Mouse (Mus musculus) limb, embryonic 13.5 days (tissue): Measurements from ENCODE around the gene Arhgef18. TPM values are rescaled to one million over a fixed set of nuclear protein-coding genes. Genes with fewer than 3 reads are reported as not detected.

Experiments
- ATAC-seq: fragments of 200-750 bp; cut with Nextera tagmentation; 2 replicates; pipeline ENCODE4 v1.8.0; 2017; ENCODE audit warnings: low read depth, moderate number of reproducible peaks, moderate TSS enrichment; ENCODE audit not compliant: low FRiP score
- H3K27ac ChIP-seq: fragments of 300-500 bp; sonication (generic); 2 replicates; pipeline ENCODE4 v1.5.1; 2015; ENCODE audit warnings: inconsistent platforms, mild to moderate bottlenecking, moderate library complexity
- H3K27me3 ChIP-seq: fragments of 300-500 bp; sonication (generic); 2 replicates; pipeline ENCODE4 v1.6.1; 2015; ENCODE audit warnings: mild to moderate bottlenecking, inconsistent platforms
- H3K36me3 ChIP-seq: fragments of 300-500 bp; sonication (generic); 2 replicates; pipeline ENCODE4 v1.6.1; 2015; ENCODE audit warnings: inconsistent platforms, mild to moderate bottlenecking, moderate library complexity
- H3K4me1 ChIP-seq: fragments of 300-500 bp; sonication (generic); 2 replicates; pipeline ENCODE4 v1.6.1; 2015; ENCODE audit warnings: inconsistent platforms
- H3K4me2 ChIP-seq: fragments of 300-500 bp; sonication (generic); replicated peaks from 2 replicates; pipeline ENCODE4 v1.6.1; 2015; ENCODE audit warnings: inconsistent platforms, mild to moderate bottlenecking, moderate library complexity
- H3K4me3 ChIP-seq: fragments of 300-500 bp; sonication (generic); 2 replicates; pipeline ENCODE4 v1.5.1; 2015; ENCODE audit warnings: moderate library complexity, mild to moderate bottlenecking, inconsistent platforms
- H3K9ac ChIP-seq: fragments of 300-500 bp; sonication (generic); 2 replicates; pipeline ENCODE4 v1.6.1; 2015; ENCODE audit warnings: mild to moderate bottlenecking, inconsistent platforms
- H3K9me3 ChIP-seq: fragments of 300-500 bp; sonication (generic); 2 replicates; pipeline ENCODE4 v1.6.1; 2016; ENCODE audit warnings: inconsistent platforms
- WGBS: fragments of 180-500 bp; shearing (Covaris S2); methylation state at CpG from one replicate; pipeline ENCODE4 v1.1.7; 2015; 5-methylcytosine and 5-hydroxymethylcytosine counted together
- polyA plus RNA-seq: library from polyadenylated mRNA; unstranded; fragments of >200 nt; fragmentation: Nextera tagmentation; extraction: Ambion mirVana; gene quantifications from 2 replicates; pipeline ENCODE4 v1.2.1, GENCODE M21; 2015

Arhgef18 gene
- polyA plus RNA-seq, 1 experiment from 2014 or later: 10.4 TPM

- H3K4me3 ChIP-seq: peak overlapping the region; percentile 53
- H3K9ac ChIP-seq: peak overlapping the region; percentile 71
- peaks cover 12% of the 10 kb centered on the region; the same call in 1 of the 2 replicates for H3K4me1 ChIP-seq
- H3K36me3 ChIP-seq: no peaks in the 10 kb centered on the region
- WGBS: 53% methylated on average over 9 of the region's 9 CpGs
- peak overlapping the region; percentile 73; the same call in 1 of the 2 replicates for H3K27ac ChIP-seq
- H3K9me3 ChIP-seq: no peaks in the 10 kb centered on the region
- H3K4me2 ChIP-seq: peak overlapping the region; percentile 67
- H3K27me3 ChIP-seq: no peaks in the 10 kb centered on the region
- ATAC-seq: no peak
Observed at GRCm38 (mm10) chr8:3467886-3468545, 75.2 kb downstream of the Arhgef18 start.

- 93% methylated on average over 1 of the region's 1 CpGs for WGBS
- no peak overlapping the region for H3K4me2 ChIP-seq
- H3K27ac ChIP-seq: no peak overlapping the region
- no peak overlapping the region for H3K4me3 ChIP-seq
- no peaks in the 10 kb centered on the region for H3K9me3 ChIP-seq
- H3K9ac ChIP-seq: no peak overlapping the region
- H3K4me1 ChIP-seq: peaks cover 12% of the 10 kb centered on the region; the same call in 1 of the 2 replicates
- no peak for ATAC-seq
- no peaks in the 10 kb centered on the region for H3K27me3 ChIP-seq
- no peaks in the 10 kb centered on the region for H3K36me3 ChIP-seq
Observed at GRCm38 (mm10) chr8:3468838-3469237, 76.0 kb downstream of the Arhgef18 start.

GRCm38 (mm10) chr8:3470562-3470961 lies 77.8 kb downstream of the Arhgef18 start, which contains the start of gene Tex45:
Gene Tex45, plus strand, starts transcription at chr8:3470862.
- Histone ChIP-seq H3K27ac (no peak within 1 kb of the TSS), H3K4me1 (peaks cover 12% of the 10 kb centered on the region; the same call in 1 of the 2 replicates), H3K9me3 (no peaks in the 10 kb centered on the region), H3K27me3 (peaks cover 2% of the 10 kb centered on the region), H3K4me3 (no peak within 1 kb of the TSS), H3K9ac (no peak within 1 kb of the TSS), H3K36me3 (no peaks in the 10 kb centered on the region), H3K4me2 (no peak within 1 kb of the TSS)
- ATAC-seq: no peak

- H3K9ac ChIP-seq: peak overlapping the region; percentile 40
- H3K4me1 ChIP-seq: peaks cover 6% of the 10 kb centered on the region; the same call in 1 of the 2 replicates
- H3K27me3 ChIP-seq: peaks cover 16% of the 10 kb centered on the region
- WGBS: 21% methylated on average over 37 of the region's 37 CpGs
- ATAC-seq: no peak
- no peaks in the 10 kb centered on the region for H3K36me3 ChIP-seq
- H3K27ac ChIP-seq: no peak overlapping the region
- no peaks in the 10 kb centered on the region for H3K9me3 ChIP-seq
- peak overlapping the region; percentile 56 for H3K4me2 ChIP-seq
- peak overlapping the region; percentile 32 for H3K4me3 ChIP-seq
Observed at GRCm38 (mm10) chr8:3475715-3476429, 83.1 kb downstream of the Arhgef18 start.

- no peak overlapping the region for H3K9ac ChIP-seq
- H3K4me2 ChIP-seq: no peak overlapping the region
- no peak for ATAC-seq
- H3K9me3 ChIP-seq: no peaks in the 10 kb centered on the region
- H3K4me1 ChIP-seq: peaks cover 6% of the 10 kb centered on the region; the same call in 1 of the 2 replicates
- peaks cover 16% of the 10 kb centered on the region for H3K27me3 ChIP-seq
- no peak overlapping the region for H3K4me3 ChIP-seq
- H3K27ac ChIP-seq: no peak overlapping the region
- no peaks in the 10 kb centered on the region for H3K36me3 ChIP-seq
- WGBS: 76% methylated on average over 4 of the region's 4 CpGs
Observed at GRCm38 (mm10) chr8:3480221-3480785, 87.5 kb downstream of the Arhgef18 start.

- Histone ChIP-seq H3K4me2 (no peak overlapping the region), H3K36me3 (no peaks in the 10 kb centered on the region), H3K4me1 (no peaks in the 10 kb centered on the region), H3K9ac (no peak overlapping the region), H3K9me3 (no peaks in the 10 kb centered on the region), H3K27me3 (peaks cover 4% of the 10 kb centered on the region; the same call in 1 of the 2 replicates), H3K4me3 (no peak overlapping the region), H3K27ac (no peak overlapping the region)
- ATAC-seq: no peak
- 65% methylated on average over 5 of the region's 5 CpGs for WGBS
Observed at GRCm38 (mm10) chr8:3481605-3482004, 88.8 kb downstream of the Arhgef18 start.

GRCm38 (mm10) chr8:3482240-3482740 lies 89.5 kb downstream of the Arhgef18 start:
- 86% methylated on average over 22 of the region's 22 CpGs for WGBS
- no peak overlapping the region for H3K9ac ChIP-seq
- peaks cover 3% of the 10 kb centered on the region; the same call in 1 of the 2 replicates for H3K27me3 ChIP-seq
- H3K36me3 ChIP-seq: no peaks in the 10 kb centered on the region
- ATAC-seq: no peak
- no peaks in the 10 kb centered on the region for H3K4me1 ChIP-seq
- no peak overlapping the region for H3K4me2 ChIP-seq
- no peak overlapping the region for H3K27ac ChIP-seq
- H3K4me3 ChIP-seq: no peak overlapping the region
- no peaks in the 10 kb centered on the region for H3K9me3 ChIP-seq

GRCm38 (mm10) chr8:3483546-3483945 lies 90.7 kb downstream of the Arhgef18 start:
- no peak for ATAC-seq
- Histone ChIP-seq H3K4me2 (no peak overlapping the region), H3K27me3 (no peaks in the 10 kb centered on the region), H3K36me3 (no peaks in the 10 kb centered on the region), H3K27ac (no peak overlapping the region), H3K9me3 (no peaks in the 10 kb centered on the region), H3K4me3 (no peak overlapping the region), H3K4me1 (no peaks in the 10 kb centered on the region), H3K9ac (no peak overlapping the region)
- 82% methylated on average over 7 of the region's 7 CpGs for WGBS

GRCm38 (mm10) chr8:3485192-3485591 lies 92.4 kb downstream of the Arhgef18 start:
- Histone ChIP-seq H3K4me2 (no peak overlapping the region), H3K4me3 (no peak overlapping the region), H3K27me3 (no peaks in the 10 kb centered on the region), H3K9ac (no peak overlapping the region), H3K27ac (no peak overlapping the region), H3K36me3 (no peaks in the 10 kb centered on the region), H3K4me1 (no peaks in the 10 kb centered on the region), H3K9me3 (no peaks in the 10 kb centered on the region)
- 19% methylated on average over 5 of the region's 5 CpGs for WGBS
- ATAC-seq: no peak

GRCm38 (mm10) chr8:3492901-3493844 lies 100.4 kb downstream of the Arhgef18 start, which contains the start of gene Zfp358:
Gene Zfp358, plus strand, starts transcription at chr8:3493138.
- ATAC-seq: peak; percentile 93
- Histone ChIP-seq H3K4me1 (peaks cover 18% of the 10 kb centered on the region), H3K27me3 (no peaks in the 10 kb centered on the region), H3K9me3 (peaks cover 24% of the 10 kb centered on the region), H3K4me2 (peak within 1 kb of the TSS; percentile 79), H3K27ac (peak within 1 kb of the TSS; percentile 91), H3K4me3 (peak within 1 kb of the TSS; percentile 87), H3K9ac (peak within 1 kb of the TSS; percentile 99), H3K36me3 (peaks cover 40% of the 10 kb centered on the region)
- under 1% methylated on average over 54 of the region's 64 CpGs for WGBS

- WGBS: 37% methylated on average over 6 of the region's 6 CpGs
Observed at GRCm38 (mm10) chr8:3493845-3494208, 101.0 kb downstream of the Arhgef18 start.

More at GRCm38 (mm10) chr8:3493845-3494208, 101.0 kb downstream of the Arhgef18 start:
- peak overlapping the region; percentile 91; the same call in 1 of the 2 replicates for H3K27ac ChIP-seq
- H3K4me1 ChIP-seq: peaks cover 18% of the 10 kb centered on the region
- H3K4me3 ChIP-seq: peak overlapping the region; percentile 87
- H3K27me3 ChIP-seq: no peaks in the 10 kb centered on the region
- H3K36me3 ChIP-seq: peaks cover 40% of the 10 kb centered on the region
- peak overlapping the region; percentile 99 for H3K9ac ChIP-seq
- H3K9me3 ChIP-seq: peaks cover 24% of the 10 kb centered on the region
- peak overlapping the region; percentile 79 for H3K4me2 ChIP-seq
- ATAC-seq: 0 out of 2 replicates have a peak, but pooled peaks have one; percentile 0
